Mouse (Mus musculus) small intestine, adult 2 months (tissue): ENCODE measurements around the gene Bglap3. TPM values are rescaled to one million over a fixed set of nuclear protein-coding genes. Genes with fewer than 3 reads are reported as not detected.
"Not testable (repeated sequence)": the region's sequence is repeated elsewhere in the genome, so short reads cannot be mapped to it uniquely, and the experiment has no call there.

Experiments
- H3K27ac ChIP-seq: fragments of 200-500 bp; 2 replicates; pipeline ENCODE4 v1.5.1; 2012; ENCODE audit warnings: low read depth, low read length, control low read depth, inconsistent platforms; ENCODE audit not compliant: insufficient read depth
- H3K27me3 ChIP-seq: fragments of 200-500 bp; 2 replicates; pipeline ENCODE4 v1.6.1; 2012; ENCODE audit warnings: mild to moderate bottlenecking, moderate library complexity, low read length, inconsistent platforms; ENCODE audit not compliant: control insufficient read depth, insufficient read depth
- H3K36me3 ChIP-seq: fragments of 200-500 bp; 2 replicates; pipeline ENCODE4 v1.6.1; 2012; ENCODE audit warnings: mild to moderate bottlenecking, low read length, control low read depth, inconsistent platforms; ENCODE audit not compliant: control insufficient read depth, insufficient read depth
- H3K4me1 ChIP-seq: fragments of 200-500 bp; 2 replicates; pipeline ENCODE4 v1.6.1; 2012; ENCODE audit warnings: low read length, inconsistent platforms, mixed read lengths; ENCODE audit not compliant: control insufficient read depth, insufficient read depth, insufficient read length
- H3K4me3 ChIP-seq: fragments of 200-500 bp; 2 replicates; pipeline ENCODE4 v1.5.1; 2012; ENCODE audit warnings: low read depth, mild to moderate bottlenecking, control low read depth, inconsistent platforms, low read length, moderate library complexity
- CTCF ChIP-seq: fragments of 200-500 bp; IDR thresholded peaks from 2 replicates; pipeline ENCODE4 v1.5.1; 2012; ENCODE audit warnings: low read depth, mild to moderate bottlenecking, control low read depth, inconsistent platforms, low read length, moderate library complexity, mixed read lengths; ENCODE audit not compliant: insufficient replicate concordance, insufficient read length; ENCODE audit errors: extremely low read depth
- POLR2A ChIP-seq: fragments of 200-500 bp; IDR thresholded peaks from 2 replicates; pipeline ENCODE4 v1.6.1; 2012; ENCODE audit warnings: low read depth, mild to moderate bottlenecking, control low read depth, inconsistent platforms, low read length, moderate library complexity
- WGBS: fragments of 180-500 bp; shearing (Covaris S2); methylation state at CpG from one replicate; pipeline ENCODE4 v1.1.7; 2018; 5-methylcytosine and 5-hydroxymethylcytosine counted together
- polyA plus RNA-seq: library from polyadenylated mRNA; depleted of rRNA; stranded (reverse); fragments of >200 nt; gene quantifications from 2 replicates; pipeline ENCODE4 v1.2.3, GENCODE M21; 2012; rRNA removed

The Bglap3 gene
- polyA plus RNA-seq = 2.2 and 6.7 TPM in 2 replicates

DNA sequence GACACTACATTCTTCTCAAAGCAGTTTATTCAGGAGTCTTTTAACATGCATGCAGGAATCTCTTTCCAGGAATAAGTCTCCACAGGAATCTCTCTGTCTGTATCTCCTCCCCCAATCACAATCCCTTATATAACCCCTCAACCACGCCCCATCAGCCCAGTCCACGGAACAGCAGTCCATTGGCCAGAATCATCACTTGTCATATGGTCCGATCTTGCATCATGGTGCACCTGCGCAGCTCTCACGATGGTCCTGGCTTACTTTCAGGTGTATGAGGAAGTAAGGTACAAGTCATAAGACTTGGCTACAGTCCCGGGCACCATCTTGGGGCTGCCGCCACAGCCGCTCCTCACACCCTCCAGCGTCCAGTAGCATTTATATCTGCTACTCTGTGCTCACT, at the start of gene Bglap3:
Gene Bglap3, minus strand, starts transcription at position 101 of the 400 bp plus-strand sequence.
- WGBS = 74% methylated on average over 9 of the region's 9 CpGs
- not testable (repeated sequence) for H3K27me3 ChIP-seq, H3K4me3 ChIP-seq, H3K36me3 ChIP-seq, H3K27ac ChIP-seq, H3K4me1 ChIP-seq

DNA sequence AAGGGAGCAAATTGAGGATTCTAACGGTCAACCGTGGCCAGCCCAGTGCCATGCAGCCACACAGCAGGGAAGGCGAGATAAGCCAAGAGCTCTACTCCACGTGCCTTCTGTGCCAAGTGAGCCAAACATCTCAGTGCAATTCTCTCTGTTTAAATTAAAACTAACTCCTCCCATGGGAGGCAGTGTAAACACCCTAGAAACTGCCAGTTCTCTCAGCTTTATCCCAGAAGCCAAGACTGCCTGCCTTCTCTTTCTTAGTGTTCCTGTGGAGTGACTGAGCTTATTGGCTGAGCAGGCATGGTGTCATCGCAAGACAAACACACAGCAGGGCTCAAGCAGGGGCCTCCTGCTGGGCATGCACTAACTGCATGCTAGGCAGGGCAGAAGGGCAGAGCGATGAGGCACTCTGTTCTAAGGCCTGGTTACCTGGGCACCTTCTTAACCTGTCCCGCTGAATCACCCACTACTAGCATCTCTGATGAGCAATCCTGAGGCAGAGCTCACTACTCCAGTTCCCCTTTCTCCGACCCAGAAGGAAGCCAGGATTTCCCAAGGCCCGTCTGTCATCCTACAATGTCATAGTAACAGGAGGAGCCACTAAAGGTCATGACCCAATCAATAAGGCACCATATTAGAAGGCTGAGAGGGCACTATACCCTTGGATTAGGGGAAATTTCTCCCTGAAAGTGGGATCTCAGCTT, 49.6 kb upstream of the Bglap3 start:
- WGBS = 22% methylated on average over 9 of the region's 9 CpGs
- Histone ChIP-seq H3K4me3 (no peak overlapping the region), H3K36me3 (peaks cover 35% of the 10 kb centered on the region), H3K4me1 (peaks cover 25% of the 10 kb centered on the region; the same call in 1 of the 2 replicates), H3K27me3 (no peaks in the 10 kb centered on the region), H3K27ac (peak overlapping the region; percentile 78)
- TF ChIP-seq POLR2A (no peak), CTCF (no peak)

DNA sequence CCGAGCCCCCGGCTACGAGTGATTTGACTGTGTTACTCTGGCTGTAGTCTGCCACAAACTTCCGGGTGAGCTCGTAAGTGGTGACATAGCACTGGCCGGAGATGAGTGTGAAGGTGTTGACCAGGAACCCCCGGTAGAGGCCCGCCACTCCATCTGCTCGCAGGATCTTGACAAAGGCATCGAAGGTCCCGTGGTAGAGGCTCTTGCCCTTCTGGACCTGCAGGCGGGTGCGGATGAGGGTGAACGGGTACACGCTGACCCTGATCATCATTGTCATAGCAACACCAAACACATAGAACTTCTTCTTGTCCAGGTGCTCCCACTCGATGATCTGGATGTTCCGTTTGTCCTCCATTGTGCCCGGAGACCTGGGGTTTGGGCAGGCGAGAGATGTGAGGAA, 48.2 kb upstream of the Bglap3 start:
- peaks cover 37% of the 10 kb centered on the region for H3K36me3 ChIP-seq
- no peak overlapping the region for H3K27ac ChIP-seq
- WGBS = 95% methylated on average over 19 of the region's 19 CpGs
- H3K4me1 ChIP-seq = peaks cover 34% of the 10 kb centered on the region
- no peaks in the 10 kb centered on the region for H3K27me3 ChIP-seq
- no peak overlapping the region for H3K4me3 ChIP-seq
- TF ChIP-seq CTCF = no peak
- no peak for TF ChIP-seq POLR2A

DNA sequence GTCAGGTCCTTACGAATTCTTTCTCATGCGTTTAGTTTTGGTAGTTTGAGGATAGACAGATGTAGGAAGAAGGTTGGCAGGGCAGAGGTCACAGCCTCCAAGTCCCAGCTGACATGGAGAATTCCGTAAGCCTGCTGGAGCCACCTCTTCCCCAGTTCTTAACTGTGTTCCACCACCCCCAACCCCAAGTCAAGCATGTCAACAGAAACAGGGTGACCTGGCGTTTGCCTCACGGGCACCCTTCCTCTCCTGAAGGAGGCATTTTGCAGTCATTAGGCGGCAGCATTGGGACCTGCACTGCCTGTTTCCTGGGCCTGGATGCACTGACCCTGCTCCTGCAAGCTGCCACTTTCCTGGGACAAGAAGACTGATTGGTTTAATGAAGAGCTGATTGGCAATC, 45.5 kb upstream of the Bglap3 start:
- TF ChIP-seq CTCF = no peak
- TF ChIP-seq POLR2A = no peak
- 86% methylated on average over 6 of the region's 6 CpGs for WGBS
- no peak overlapping the region for H3K4me3 ChIP-seq
- H3K4me1 ChIP-seq = peaks cover 37% of the 10 kb centered on the region
- no peak overlapping the region for H3K27ac ChIP-seq
- no peaks in the 10 kb centered on the region for H3K27me3 ChIP-seq
- H3K36me3 ChIP-seq = peaks cover 44% of the 10 kb centered on the region

DNA sequence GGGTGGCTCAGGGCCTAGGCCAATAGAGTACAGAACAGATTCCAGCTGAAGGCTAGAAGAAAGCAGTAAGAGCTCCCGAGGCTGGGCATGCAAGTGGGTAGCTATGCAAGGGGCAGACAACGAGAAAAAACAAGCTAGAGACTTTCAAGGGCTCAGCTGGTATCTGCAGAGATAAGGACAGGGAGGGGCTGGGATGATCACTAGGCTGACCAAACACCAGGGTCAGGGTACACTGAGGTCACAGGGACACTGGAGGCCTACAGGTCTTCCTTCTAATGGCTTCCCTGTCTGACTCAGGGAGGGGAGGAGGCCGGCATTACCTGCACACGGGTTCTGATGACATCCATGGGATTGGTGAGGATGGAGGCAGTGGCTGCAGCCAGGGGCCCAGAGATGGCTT, 43.1 kb upstream of the Bglap3 start:
- TF ChIP-seq POLR2A (no peak), CTCF (no peak)
- peak overlapping the region; percentile 2; the same call in 1 of the 2 replicates for H3K4me3 ChIP-seq
- peaks cover 50% of the 10 kb centered on the region for H3K36me3 ChIP-seq
- H3K27ac ChIP-seq = peak overlapping the region; percentile 85
- peaks cover 35% of the 10 kb centered on the region for H3K4me1 ChIP-seq
- 32% methylated on average over 4 of the region's 4 CpGs for WGBS
- no peaks in the 10 kb centered on the region for H3K27me3 ChIP-seq

DNA sequence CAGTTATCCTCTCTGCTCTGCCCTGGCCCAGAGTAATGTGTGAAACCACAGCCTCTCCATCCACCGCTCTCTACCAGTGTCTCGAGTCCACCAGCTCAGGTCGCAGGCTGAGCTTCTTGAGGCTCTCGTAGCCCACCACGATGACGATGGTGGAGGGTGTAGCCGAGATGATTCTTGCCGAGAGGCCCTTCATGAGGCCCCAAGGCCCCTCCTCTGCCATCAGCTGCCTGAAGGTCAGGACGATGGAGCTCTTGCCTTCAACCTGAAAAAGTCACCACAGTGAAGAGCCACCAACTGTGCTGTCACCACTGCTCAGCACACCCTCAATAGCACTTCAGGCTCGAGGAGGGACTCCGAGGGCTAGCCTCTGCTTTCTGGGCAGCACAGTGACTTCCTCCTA, 40.1 kb upstream of the Bglap3 start:
- WGBS = 87% methylated on average over 11 of the region's 11 CpGs
- H3K4me1 ChIP-seq = peaks cover 36% of the 10 kb centered on the region
- TF ChIP-seq POLR2A (no peak), CTCF (no peak)
- H3K27ac ChIP-seq = no peak overlapping the region
- H3K4me3 ChIP-seq = no peak overlapping the region
- peaks cover 23% of the 10 kb centered on the region for H3K36me3 ChIP-seq
- H3K27me3 ChIP-seq = no peaks in the 10 kb centered on the region

DNA sequence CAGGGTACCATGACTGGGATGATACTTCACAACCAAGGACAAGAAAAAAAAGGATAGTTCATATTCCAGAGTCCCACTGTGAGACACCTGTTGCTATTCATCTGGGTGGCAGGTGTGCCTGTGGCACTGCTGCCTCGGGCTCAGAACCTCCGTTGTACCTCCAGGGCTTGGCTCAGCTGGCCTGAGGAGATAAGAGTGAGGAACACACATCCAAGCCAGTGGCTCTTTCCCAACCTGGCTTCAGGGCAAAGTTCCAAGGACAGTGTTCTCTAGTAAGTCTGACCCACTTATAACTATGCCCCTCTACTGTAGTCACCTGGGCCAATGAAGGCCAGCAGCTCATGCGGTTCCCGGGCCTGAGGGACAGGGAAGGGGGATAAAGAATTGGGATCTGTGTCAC, 39.1 kb upstream of the Bglap3 start:
- 27% methylated on average over 4 of the region's 4 CpGs for WGBS
- no peak for TF ChIP-seq CTCF
- TF ChIP-seq POLR2A = no peak; the same call in 1 of the 2 replicates
- H3K27ac ChIP-seq = peak overlapping the region; percentile 94

More for the DNA sequence above, 39.1 kb upstream of the Bglap3 start:
- no peak overlapping the region for H3K4me3 ChIP-seq
- peaks cover 39% of the 10 kb centered on the region for H3K4me1 ChIP-seq
- H3K27me3 ChIP-seq = no peaks in the 10 kb centered on the region
- peaks cover 18% of the 10 kb centered on the region for H3K36me3 ChIP-seq
